Mouse (Mus musculus): ENCODE data around the gene Arhgef18.

GRCm38 (mm10) chr8:3421507-3421906 lies 28.7 kb downstream of the Arhgef18 start:
- TF ChIP-seq CTCF (IDR thresholded peaks at IDR 0.05; ENCODE audit: borderline replicate concordance, insufficient read depth, low read length): no peak
- TF ChIP-seq POLR2A (IDR thresholded peaks at IDR 0.05; ENCODE audit: low read depth, low read length): no peak

All from embryonic fibroblast, embryonic 13.5 days (primary cell).